Mouse (Mus musculus): ENCODE measurements at regions not wholly inside any gene's neighbourhood (a gene's known extent, or its start where the extent isn't known, plus 50 kb on each side); places are given as distances from the start of the nearest gene placed in this dataset.

GRCm38 (mm10) chr1:91734731-91735130, 66.5 kb upstream of the Twist2 start:
- H3K4me3 ChIP-seq (ENCODE audit: low read depth, low read length), result no peak overlapping the region
- H3K27me3 ChIP-seq (replicated peaks; ENCODE audit: control insufficient read depth, insufficient read depth, low read length), result no peaks in the 10 kb centered on the region
- H3K4me1 ChIP-seq (ENCODE audit: control insufficient read depth, insufficient read depth, low read length), result peaks cover 13% of the 10 kb centered on the region
- DNase-seq (ENCODE audit: low spot score), result no peak
- H3K9me3 ChIP-seq (replicated peaks; ENCODE audit: control insufficient read depth, low read length), result no peaks in the 10 kb centered on the region
- 89% methylated on average over 2 of the region's 2 CpGs for WGBS
- H3K36me3 ChIP-seq (ENCODE audit: control insufficient read depth, insufficient read depth, low read length), result no peaks in the 10 kb centered on the region
- H3K27ac ChIP-seq (ENCODE audit: low read depth, low read length), result no peak overlapping the region
- ATAC-seq, result no peak
- no peak overlapping the region for H3K4me2 ChIP-seq (ENCODE audit: low read length)
- H3K9ac ChIP-seq (ENCODE audit: low read length), result no peak overlapping the region

GRCm38 (mm10) chr1:91735436-91735835, 65.8 kb upstream of the Twist2 start:
- WGBS, result 78% methylated on average over 5 of the region's 5 CpGs
- no peak for ATAC-seq
- H3K36me3 ChIP-seq (ENCODE audit: control insufficient read depth, insufficient read depth, low read length), result no peaks in the 10 kb centered on the region
- H3K27ac ChIP-seq (ENCODE audit: low read depth, low read length), result no peak overlapping the region
- H3K9me3 ChIP-seq (replicated peaks; ENCODE audit: control insufficient read depth, low read length), result no peaks in the 10 kb centered on the region
- H3K4me1 ChIP-seq (ENCODE audit: control insufficient read depth, insufficient read depth, low read length), result peaks cover 13% of the 10 kb centered on the region
- H3K27me3 ChIP-seq (replicated peaks; ENCODE audit: control insufficient read depth, insufficient read depth, low read length), result no peaks in the 10 kb centered on the region
- no peak for DNase-seq (ENCODE audit: low spot score)
- H3K9ac ChIP-seq (ENCODE audit: low read length), result no peak overlapping the region
- H3K4me3 ChIP-seq (ENCODE audit: low read depth, low read length), result no peak overlapping the region
- no peak overlapping the region for H3K4me2 ChIP-seq (ENCODE audit: low read length)

GRCm38 (mm10) chr1:91740661-91741060, 60.6 kb upstream of the Twist2 start:
- Histone ChIP-seq H3K27ac (ENCODE audit: low read depth, low read length) (no peak overlapping the region), H3K4me2 (ENCODE audit: low read length) (no peak overlapping the region), H3K4me1 (ENCODE audit: control insufficient read depth, insufficient read depth, low read length) (no peaks in the 10 kb centered on the region), H3K9ac (ENCODE audit: low read length) (no peak overlapping the region), H3K36me3 (ENCODE audit: control insufficient read depth, insufficient read depth, low read length) (no peaks in the 10 kb centered on the region), H3K27me3 (replicated peaks; ENCODE audit: control insufficient read depth, insufficient read depth, low read length) (no peaks in the 10 kb centered on the region), H3K9me3 (replicated peaks; ENCODE audit: control insufficient read depth, low read length) (no peaks in the 10 kb centered on the region), H3K4me3 (ENCODE audit: low read depth, low read length) (no peak overlapping the region)
- WGBS, result 82% methylated on average over 8 of the region's 8 CpGs
- DNase-seq (ENCODE audit: low spot score), result no peak
- ATAC-seq, result no peak

GRCm38 (mm10) chr1:91742031-91742430, 59.2 kb upstream of the Twist2 start:
- no peaks in the 10 kb centered on the region for H3K27me3 ChIP-seq (replicated peaks; ENCODE audit: control insufficient read depth, insufficient read depth, low read length)
- no peak overlapping the region for H3K9ac ChIP-seq (ENCODE audit: low read length)
- no peaks in the 10 kb centered on the region for H3K36me3 ChIP-seq (ENCODE audit: control insufficient read depth, insufficient read depth, low read length)
- H3K4me3 ChIP-seq (ENCODE audit: low read depth, low read length), result no peak overlapping the region
- no peak overlapping the region for H3K4me2 ChIP-seq (ENCODE audit: low read length)
- H3K9me3 ChIP-seq (replicated peaks; ENCODE audit: control insufficient read depth, low read length), result no peaks in the 10 kb centered on the region
- H3K4me1 ChIP-seq (ENCODE audit: control insufficient read depth, insufficient read depth, low read length), result no peaks in the 10 kb centered on the region
- ATAC-seq (no peak), DNase-seq (ENCODE audit: low spot score) (no peak)
- no peak overlapping the region for H3K27ac ChIP-seq (ENCODE audit: low read depth, low read length)
- WGBS, result 95% methylated on average over 7 of the region's 7 CpGs

GRCm38 (mm10) chr1:91742914-91743313, 58.3 kb upstream of the Twist2 start:
- DNase-seq (ENCODE audit: low spot score), result no peak
- no peaks in the 10 kb centered on the region for H3K9me3 ChIP-seq (replicated peaks; ENCODE audit: control insufficient read depth, low read length)
- no peak overlapping the region for H3K4me2 ChIP-seq (ENCODE audit: low read length)
- no peak overlapping the region for H3K4me3 ChIP-seq (ENCODE audit: low read depth, low read length)
- ATAC-seq, result no peak
- H3K4me1 ChIP-seq (ENCODE audit: control insufficient read depth, insufficient read depth, low read length), result no peaks in the 10 kb centered on the region
- WGBS, result 73% methylated on average over 3 of the region's 3 CpGs
- no peak overlapping the region for H3K9ac ChIP-seq (ENCODE audit: low read length)
- no peak overlapping the region for H3K27ac ChIP-seq (ENCODE audit: low read depth, low read length)
- H3K27me3 ChIP-seq (replicated peaks; ENCODE audit: control insufficient read depth, insufficient read depth, low read length), result no peaks in the 10 kb centered on the region
- H3K36me3 ChIP-seq (ENCODE audit: control insufficient read depth, insufficient read depth, low read length), result no peaks in the 10 kb centered on the region

GRCm38 (mm10) chr1:91744076-91744475, 57.2 kb upstream of the Twist2 start:
- H3K4me2 ChIP-seq (ENCODE audit: low read length), result no peak overlapping the region
- WGBS, result 94% methylated on average over 3 of the region's 3 CpGs
- H3K27ac ChIP-seq (ENCODE audit: low read depth, low read length), result no peak overlapping the region
- H3K36me3 ChIP-seq (ENCODE audit: control insufficient read depth, insufficient read depth, low read length), result no peaks in the 10 kb centered on the region
- DNase-seq (ENCODE audit: low spot score), result no peak
- no peak for ATAC-seq
- no peak overlapping the region for H3K4me3 ChIP-seq (ENCODE audit: low read depth, low read length)
- no peak overlapping the region for H3K9ac ChIP-seq (ENCODE audit: low read length)
- H3K9me3 ChIP-seq (replicated peaks; ENCODE audit: control insufficient read depth, low read length), result no peaks in the 10 kb centered on the region
- no peaks in the 10 kb centered on the region; the same call in 1 of the 2 replicates for H3K27me3 ChIP-seq (replicated peaks; ENCODE audit: control insufficient read depth, insufficient read depth, low read length)
- H3K4me1 ChIP-seq (ENCODE audit: control insufficient read depth, insufficient read depth, low read length), result no peaks in the 10 kb centered on the region

GRCm38 (mm10) chr1:91744701-91745100, 56.6 kb upstream of the Twist2 start:
- Histone ChIP-seq H3K9me3 (replicated peaks; ENCODE audit: control insufficient read depth, low read length) (no peaks in the 10 kb centered on the region), H3K9ac (ENCODE audit: low read length) (no peak overlapping the region), H3K4me1 (ENCODE audit: control insufficient read depth, insufficient read depth, low read length) (no peaks in the 10 kb centered on the region), H3K27ac (ENCODE audit: low read depth, low read length) (no peak overlapping the region), H3K4me3 (ENCODE audit: low read depth, low read length) (no peak overlapping the region), H3K36me3 (ENCODE audit: control insufficient read depth, insufficient read depth, low read length) (no peaks in the 10 kb centered on the region), H3K4me2 (ENCODE audit: low read length) (no peak overlapping the region), H3K27me3 (replicated peaks; ENCODE audit: control insufficient read depth, insufficient read depth, low read length) (no peaks in the 10 kb centered on the region; the same call in 1 of the 2 replicates)
- 87% methylated on average over 5 of the region's 5 CpGs for WGBS
- DNase-seq (ENCODE audit: low spot score) (no peak), ATAC-seq (no peak)

- Histone ChIP-seq H3K4me1 (ENCODE audit: control insufficient read depth, insufficient read depth, low read length) (no peaks in the 10 kb centered on the region), H3K4me2 (ENCODE audit: low read length) (0 out of 2 replicates have a peak overlapping the region, but pooled peaks have one; percentile 17), H3K9me3 (replicated peaks; ENCODE audit: control insufficient read depth, low read length) (no peaks in the 10 kb centered on the region), H3K27ac (ENCODE audit: low read depth, low read length) (no peak overlapping the region), H3K27me3 (replicated peaks; ENCODE audit: control insufficient read depth, insufficient read depth, low read length) (no peaks in the 10 kb centered on the region; the same call in 1 of the 2 replicates), H3K4me3 (ENCODE audit: low read depth, low read length) (no peak overlapping the region), H3K36me3 (ENCODE audit: control insufficient read depth, insufficient read depth, low read length) (no peaks in the 10 kb centered on the region), H3K9ac (ENCODE audit: low read length) (no peak overlapping the region)
- WGBS, result 21% methylated on average over 11 of the region's 11 CpGs
- ATAC-seq, result peak; percentile 48
- DNase-seq (ENCODE audit: low spot score), result peak; percentile 60
Measured at GRCm38 (mm10) chr1:91747583-91747982, 53.7 kb upstream of the Twist2 start.

Data from forebrain, embryonic 14.5 days (tissue).